Mouse (Mus musculus): ENCODE data around the gene Prr18.

Gene Prr18

DNA sequence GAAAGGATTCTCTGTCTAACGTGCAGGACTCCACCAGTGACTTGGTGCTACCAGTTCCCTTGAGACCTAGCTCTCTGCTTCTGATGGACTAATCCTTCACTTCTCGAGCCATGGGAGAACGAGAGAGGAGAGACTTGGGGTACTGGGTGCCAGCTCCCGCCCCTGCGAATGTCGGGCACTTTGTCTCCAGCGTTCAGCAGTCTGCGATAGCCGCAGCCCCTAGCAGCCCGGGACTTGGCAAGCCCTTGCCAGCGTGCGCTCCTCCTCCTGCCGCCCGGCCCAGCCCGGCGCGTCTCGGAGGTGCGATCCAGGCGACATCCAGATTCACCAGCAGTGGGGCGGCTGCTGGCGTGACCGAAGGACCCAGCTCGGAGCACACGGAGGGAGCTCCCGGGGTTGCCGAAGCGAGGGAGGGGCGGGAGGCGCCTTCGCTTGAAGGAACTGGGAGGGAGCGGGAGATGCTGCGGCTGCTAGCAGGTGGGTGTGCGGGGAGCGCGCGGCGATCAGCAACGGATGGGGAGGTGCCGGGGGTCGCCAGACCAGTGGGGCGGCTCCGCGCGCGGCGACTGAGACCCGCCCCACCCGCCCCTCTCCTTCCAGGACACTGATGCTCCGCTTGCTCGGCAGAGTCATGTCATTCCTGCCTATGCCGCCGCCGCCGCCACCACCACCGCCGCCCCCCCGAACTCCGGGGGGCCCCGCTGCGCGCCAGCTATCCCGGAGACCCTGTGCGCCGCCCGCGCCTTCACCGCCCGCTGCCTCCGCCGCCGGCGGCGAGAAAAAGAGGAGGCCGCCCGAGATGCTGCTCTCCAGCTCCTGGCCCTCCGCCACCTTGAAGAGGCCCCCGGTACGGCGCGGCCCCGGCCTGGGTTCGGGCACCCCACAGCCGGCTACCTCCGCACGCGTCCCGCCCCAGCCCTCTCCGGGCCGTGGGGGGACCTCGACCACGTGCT, 3.4 kb downstream of the Prr18 start:
- peak; percentile 71 for DNase-seq (ENCODE audit: low read depth, low spot score)

DNA sequence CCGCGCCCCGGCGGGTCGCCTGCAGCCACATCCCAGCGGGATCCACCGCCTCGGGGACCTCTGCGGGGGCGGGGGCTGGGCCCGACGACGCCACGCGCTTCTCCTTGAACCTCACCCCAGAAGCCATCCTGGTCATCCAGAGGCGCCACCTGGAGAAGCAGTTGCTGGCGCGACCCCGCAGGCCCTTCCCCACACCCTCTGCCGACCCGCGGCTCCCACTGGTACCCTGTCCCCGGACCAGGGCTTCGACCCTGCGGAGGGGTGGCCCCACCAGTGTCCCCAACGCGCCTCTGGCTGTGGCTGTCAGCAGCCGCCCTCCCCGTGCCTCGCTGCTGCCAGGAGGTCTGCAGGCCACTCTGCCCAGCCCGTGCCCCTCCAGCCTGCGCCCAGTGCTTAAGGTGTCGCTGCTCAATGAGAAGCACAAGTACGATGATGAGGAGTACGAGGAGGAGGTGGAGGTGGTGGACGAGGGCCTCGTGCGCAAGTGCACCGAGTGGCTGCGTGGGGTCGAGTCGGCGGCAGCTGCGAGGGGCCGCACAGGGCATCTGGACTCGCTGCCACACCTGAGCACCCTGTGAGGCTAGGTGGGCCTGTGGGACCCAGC, 4.2 kb downstream of the Prr18 start:
- peak; percentile 29 for DNase-seq (ENCODE audit: low read depth, low spot score)

- no peak for DNase-seq (ENCODE audit: low read depth, low spot score)
These were observed 5.4 kb downstream of the Prr18 start for GRCm38 (mm10) chr17:8342706-8343105.

GRCm38 (mm10) chr17:8343416-8343815, 6.2 kb downstream of the Prr18 start:
- DNase-seq (ENCODE audit: low read depth, low spot score) = no peak

- no peak for DNase-seq (ENCODE audit: low read depth, low spot score)
These were observed 10.6 kb downstream of the Prr18 start for GRCm38 (mm10) chr17:8347765-8348285.

- DNase-seq (ENCODE audit: low read depth, low spot score) = no peak
These were observed 11.7 kb downstream of the Prr18 start for GRCm38 (mm10) chr17:8348941-8349340.

GRCm38 (mm10) chr17:8351088-8351487, 13.8 kb downstream of the Prr18 start:
- DNase-seq (ENCODE audit: low read depth, low spot score) = no peak

GRCm38 (mm10) chr17:8355692-8356091, 18.4 kb downstream of the Prr18 start, which contains the start of gene T2:
TSS of gene T2 (plus strand) at chr17:8355992.
- no peak for DNase-seq (ENCODE audit: low read depth, low spot score)

- no peak for DNase-seq (ENCODE audit: low read depth, low spot score)
These were observed 20.2 kb downstream of the Prr18 start for GRCm38 (mm10) chr17:8357498-8357897.

DNA sequence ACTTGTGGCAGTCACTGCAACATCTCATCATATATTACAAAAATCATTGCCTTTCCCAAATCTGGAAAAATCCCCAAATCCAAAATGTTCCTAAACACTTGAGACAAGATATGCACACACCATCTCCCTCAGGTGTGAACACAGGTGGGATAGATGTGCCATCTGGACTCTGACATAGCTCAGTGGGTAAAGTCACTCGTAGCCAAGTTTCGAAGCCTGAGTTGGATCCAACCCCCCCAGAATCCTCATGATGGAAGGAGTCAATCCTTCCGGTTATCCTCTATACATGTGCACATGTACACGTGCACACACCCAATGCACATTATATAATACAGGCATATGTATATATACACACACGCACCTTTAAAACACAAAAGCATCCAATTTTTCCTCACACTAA, 23.6 kb downstream of the Prr18 start:
- DNase-seq (ENCODE audit: low read depth, low spot score) = no peak

- DNase-seq (ENCODE audit: low read depth, low spot score) = no peak
These were observed 24.2 kb downstream of the Prr18 start for GRCm38 (mm10) chr17:8361281-8362103.

- DNase-seq (ENCODE audit: low read depth, low spot score) = no peak
These were observed 30.5 kb downstream of the Prr18 start for GRCm38 (mm10) chr17:8367514-8368480.

- DNase-seq (ENCODE audit: low read depth, low spot score) = no peak
These were observed 31.3 kb downstream of the Prr18 start for GRCm38 (mm10) chr17:8368570-8368969.

- no peak for DNase-seq (ENCODE audit: low read depth, low spot score)
These were observed 31.9 kb downstream of the Prr18 start for GRCm38 (mm10) chr17:8369171-8369570.

GRCm38 (mm10) chr17:8370634-8371229, 33.5 kb downstream of the Prr18 start:
- no peak for DNase-seq (ENCODE audit: low read depth, low spot score)

GRCm38 (mm10) chr17:8371834-8372233, 34.6 kb downstream of the Prr18 start:
- DNase-seq (ENCODE audit: low read depth, low spot score) = peak; percentile 95

GRCm38 (mm10) chr17:8372286-8373046, 35.2 kb downstream of the Prr18 start:
- peak; percentile 82 for DNase-seq (ENCODE audit: low read depth, low spot score)

DNA sequence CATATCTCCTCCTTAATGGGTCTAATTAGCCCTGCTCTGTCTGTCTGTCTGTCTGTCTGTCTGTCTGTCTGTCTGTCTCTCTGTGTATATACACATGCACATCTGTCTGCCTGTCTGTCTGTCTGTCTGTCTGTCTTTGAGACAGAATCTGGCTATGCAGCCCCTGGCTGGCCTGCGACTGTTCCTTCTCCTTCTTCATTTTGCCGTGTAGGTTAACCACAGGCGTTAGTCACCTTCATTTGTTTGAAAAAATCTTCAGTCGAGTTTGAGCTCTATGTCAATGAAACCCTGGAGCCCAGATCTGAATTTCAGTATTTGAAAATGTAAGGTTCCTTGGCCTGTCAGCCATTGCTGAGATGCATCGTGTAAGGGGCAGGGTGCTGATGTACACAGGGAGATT, 40.0 kb downstream of the Prr18 start:
- no peak for DNase-seq (ENCODE audit: low read depth, low spot score)

DNA sequence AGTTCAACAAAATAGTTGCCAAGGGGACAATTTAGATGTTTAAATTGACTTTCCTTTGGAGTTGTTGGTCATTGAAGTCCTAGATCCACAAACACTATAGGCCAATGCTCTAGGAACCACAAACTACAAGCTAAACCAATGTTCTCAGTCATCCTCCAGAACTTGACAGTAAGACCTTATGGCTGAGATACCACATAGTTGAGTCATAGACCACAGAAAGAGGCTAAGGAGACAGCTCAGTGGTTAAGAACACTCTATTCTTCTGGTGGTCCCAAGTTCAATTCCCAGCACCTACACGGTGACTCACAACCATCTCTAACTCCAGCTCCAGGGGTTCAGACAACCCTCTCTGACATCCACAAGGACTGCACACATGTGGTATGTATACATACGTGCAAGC, 48.2 kb downstream of the Prr18 start:
- DNase-seq (ENCODE audit: low read depth, low spot score) = no peak

Measured in ZHBTc4 (cell line).